Mouse (Mus musculus): Measurements from ENCODE around the gene Axl. TPM values are rescaled to one million over a fixed set of nuclear protein-coding genes. Genes with fewer than 3 reads are reported as not detected.

The Axl gene
- total and polyA plus RNA-seq, 3 experiments = 0.19 to 0.98 (median 0.96) TPM

DNA sequence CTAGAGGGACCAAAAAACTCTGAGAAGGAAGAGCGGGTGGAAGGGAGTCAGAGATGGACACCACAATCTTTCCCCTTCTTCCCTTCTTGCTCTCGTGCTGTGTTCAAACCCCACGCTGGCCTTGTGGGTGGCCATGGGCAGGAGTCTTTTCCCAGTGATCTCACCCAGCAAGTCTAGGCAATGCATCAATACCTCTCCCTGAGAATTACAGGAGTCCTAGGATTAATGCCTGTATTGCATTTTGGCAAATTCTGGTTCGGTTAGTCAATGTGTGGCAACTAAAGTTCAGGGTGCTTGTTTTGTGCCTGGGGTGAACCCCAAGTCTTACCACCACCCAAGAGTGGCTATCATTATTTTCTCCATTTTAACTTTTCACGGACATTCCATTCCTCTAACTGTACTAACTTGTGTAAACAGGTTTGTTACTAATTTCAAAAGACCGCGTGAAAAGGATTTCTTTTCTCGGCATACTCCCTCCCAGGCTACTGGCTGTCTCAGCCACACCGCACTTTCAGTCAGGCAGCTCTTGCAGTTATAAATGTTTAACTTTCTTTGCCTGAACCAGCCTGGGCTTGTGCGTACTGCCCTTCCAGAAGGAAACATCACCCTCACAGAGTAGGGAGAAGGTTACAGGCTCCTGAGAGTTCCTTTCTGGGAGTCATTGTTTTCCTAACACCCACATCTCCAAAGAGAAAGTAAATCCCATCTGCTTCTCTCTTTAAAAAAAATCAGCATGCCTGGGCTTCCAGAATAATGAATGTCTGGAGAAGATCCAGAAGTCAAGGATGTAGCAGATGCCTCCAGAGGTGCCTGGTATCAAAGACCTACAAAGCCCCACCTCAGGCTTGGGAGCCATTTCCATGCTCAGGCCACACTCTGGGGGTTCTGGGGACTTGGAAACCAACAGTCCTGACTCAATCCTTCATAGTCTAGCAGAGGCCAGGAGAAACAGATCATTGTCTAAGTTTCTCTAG, 43.3 kb upstream of the Axl start:
- Histone ChIP-seq H3K4me3 (replicated peaks in 1 of 3; ENCODE audit: low read depth in 2 of 3, low read length in 2 of 3, poor library complexity in 1 of 3) (no peak overlapping the region), H3K79me2 (replicated peaks; ENCODE audit: control insufficient read depth, extremely low read depth, insufficient read depth, poor library complexity, severe bottlenecking) (no peaks in the 10 kb centered on the region), H3K4me2 (ENCODE audit: insufficient read depth, low read depth, poor library complexity, severe bottlenecking) (no peak overlapping the region), H3K9ac (ENCODE audit: insufficient read depth, low read depth) (no peak overlapping the region), H3K4me1 (ENCODE audit: control insufficient read depth in 1 of 2, insufficient read depth in 2 of 2) (peaks cover 0 to 4% of the 10 kb centered on the region in 2 experiments; a peak in 2 of 4 replicates), H3K27ac (ENCODE audit: insufficient read depth, low read depth) (no peak overlapping the region), H3K36me3 (replicated peaks in 1 of 2; ENCODE audit: control insufficient read depth in 1 of 2, insufficient read depth in 1 of 2, low read length in 1 of 2) (no peaks in the 10 kb centered on the region), H3K27me3 (replicated peaks) (peaks cover 2% of the 10 kb centered on the region), H3K9me3 (replicated peaks; ENCODE audit: low read length) (no peaks in the 10 kb centered on the region)
- dilution Hi-C loops (cut with MboI; ENCODE audit: extremely low pct_ligation_motif_present, extremely low pct_unique_long_range_greater_than_20kb, low sequenced_read_pairs) = no loop called here
- in situ Hi-C loops (cut with MboI; ENCODE audit: low pct_ligation_motif_present, low pct_unique_long_range_greater_than_20kb, low sequenced_read_pairs) = no loop called here
- DNase-seq (ENCODE audit: extremely low read depth) = no peak
- TF ChIP-seq KAT2A (IDR thresholded peaks at IDR 0.05; ENCODE audit: insufficient replicate concordance, low read length) (no peak), NRF1 (IDR thresholded peaks at IDR 0.05; ENCODE audit: low read depth, low read length) (no peak), HCFC1 (IDR thresholded peaks at IDR 0.05; ENCODE audit: low read depth, low read length) (no peak), USF2 (conservative IDR thresholded peaks at IDR 0.05; ENCODE audit: low read depth, low read length) (no peak)

DNA sequence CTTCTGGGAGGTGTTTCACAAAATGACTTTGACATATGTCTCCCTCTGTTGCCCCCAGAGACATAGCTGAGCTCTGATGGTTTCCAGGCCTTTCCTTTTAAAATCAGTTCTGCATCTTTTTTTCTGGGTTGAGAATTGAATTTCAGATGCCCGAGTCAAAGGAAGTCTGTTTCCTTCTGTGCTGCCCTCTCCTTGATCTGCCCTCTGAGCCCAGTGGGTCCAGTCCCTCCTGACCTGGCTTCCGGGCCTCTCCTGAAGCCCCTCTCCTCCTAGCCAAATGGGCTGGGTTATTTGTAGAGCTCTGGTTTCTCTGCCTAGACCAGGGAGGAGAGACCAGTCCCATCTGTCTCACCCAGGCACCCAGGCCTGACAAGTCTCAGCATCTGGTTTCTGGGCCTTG, 41.7 kb upstream of the Axl start:
- dilution Hi-C loops (cut with MboI; ENCODE audit: extremely low pct_ligation_motif_present, extremely low pct_unique_long_range_greater_than_20kb, low sequenced_read_pairs) (no loop called here), in situ Hi-C loops (cut with MboI; ENCODE audit: low pct_ligation_motif_present, low pct_unique_long_range_greater_than_20kb, low sequenced_read_pairs) (no loop called here)
- Histone ChIP-seq H3K9me3 (replicated peaks; ENCODE audit: low read length) (no peaks in the 10 kb centered on the region), H3K79me2 (replicated peaks; ENCODE audit: control insufficient read depth, extremely low read depth, insufficient read depth, poor library complexity, severe bottlenecking) (no peaks in the 10 kb centered on the region), H3K36me3 (replicated peaks in 1 of 2; ENCODE audit: control insufficient read depth in 1 of 2, insufficient read depth in 1 of 2, low read length in 1 of 2) (no peaks in the 10 kb centered on the region), H3K9ac (ENCODE audit: insufficient read depth, low read depth) (no peak overlapping the region), H3K4me2 (ENCODE audit: insufficient read depth, low read depth, poor library complexity, severe bottlenecking) (no peak overlapping the region), H3K27me3 (replicated peaks) (no peaks in the 10 kb centered on the region), H3K4me3 (replicated peaks in 1 of 3; ENCODE audit: low read depth in 2 of 3, low read length in 2 of 3, poor library complexity in 1 of 3) (no peak overlapping the region), H3K27ac (ENCODE audit: insufficient read depth, low read depth) (no peak overlapping the region), H3K4me1 (ENCODE audit: control insufficient read depth in 1 of 2, insufficient read depth in 2 of 2) (peaks cover 0 to 6% of the 10 kb centered on the region in 2 experiments; a peak in 2 of 4 replicates)
- no peak for DNase-seq (ENCODE audit: extremely low read depth)
- no peak for TF ChIP-seq BHLHE40 (IDR thresholded peaks at IDR 0.05; ENCODE audit: low read depth, low read length)
- no peak for TF ChIP-seq PAX5 (IDR thresholded peaks at IDR 0.05; ENCODE audit: low read length)
- TF ChIP-seq ELF1 (IDR thresholded peaks at IDR 0.05; ENCODE audit: low read depth, low read length) = no peak
- TF ChIP-seq HCFC1 (IDR thresholded peaks at IDR 0.05; ENCODE audit: low read depth, low read length) = no peak
- no peak for TF ChIP-seq EP300 (IDR thresholded peaks at IDR 0.05; ENCODE audit: low read length)
- no peak for TF ChIP-seq CHD2 (IDR thresholded peaks at IDR 0.05; ENCODE audit: low read length)
- no peak for TF ChIP-seq KAT2A (IDR thresholded peaks at IDR 0.05; ENCODE audit: insufficient replicate concordance, low read length)
- TF ChIP-seq IRF4 (IDR thresholded peaks at IDR 0.05; ENCODE audit: low read depth, low read length) = no peak
- no peak for TF ChIP-seq NRF1 (IDR thresholded peaks at IDR 0.05; ENCODE audit: low read depth, low read length)
- TF ChIP-seq MAFK (IDR thresholded peaks at IDR 0.05; ENCODE audit: insufficient replicate concordance, low read length) = no peak
- no peak for TF ChIP-seq ZNF384 (IDR thresholded peaks at IDR 0.05; ENCODE audit: low read depth, low read length)
- no peak for TF ChIP-seq USF2 (conservative IDR thresholded peaks at IDR 0.05; ENCODE audit: low read depth, low read length)
- no peak for TF ChIP-seq TBP (conservative IDR thresholded peaks at IDR 0.05; ENCODE audit: low read depth, low read length)
- TF ChIP-seq RCOR1 (conservative IDR thresholded peaks at IDR 0.05; ENCODE audit: low read depth, low read length) = no peak
- no peak for TF ChIP-seq POLR2AphosphoS2 (IDR thresholded peaks at IDR 0.05; ENCODE audit: low read depth, low read length)

Data from CH12.LX (cell line).